Mouse (Mus musculus) neural tube, embryonic 15.5 days (tissue): Measurements from ENCODE around the gene Ptp4a2. TPM values are rescaled to one million over a fixed set of nuclear protein-coding genes. Genes with fewer than 3 reads are reported as not detected.
A peak's percentile ranks its signal among the peaks of the same experiment; 100 is the strongest.
"Not testable (repeated sequence)": the region's sequence is repeated elsewhere in the genome, so short reads cannot be mapped to it uniquely, and the experiment has no call there.

Experiments used
- ATAC-seq: fragments of 200-750 bp; cut with Nextera tagmentation; 2 replicates; pipeline ENCODE4 v1.8.0; 2017; ENCODE audit warnings: mild to moderate bottlenecking, moderate TSS enrichment, moderate library complexity; ENCODE audit not compliant: low FRiP score
- H3K27ac ChIP-seq: fragments of 300-500 bp; sonication (generic); replicated peaks from 2 replicates; pipeline ENCODE4 v1.5.1; 2015; ENCODE audit warnings: mild to moderate bottlenecking, inconsistent platforms
- H3K27me3 ChIP-seq: fragments of 300-500 bp; sonication (generic); replicated peaks from 2 replicates; pipeline ENCODE4 v1.6.1; 2015; ENCODE audit warnings: inconsistent platforms
- H3K36me3 ChIP-seq: fragments of 300-500 bp; sonication (generic); 2 replicates; pipeline ENCODE4 v1.6.1; 2015; ENCODE audit warnings: inconsistent platforms
- H3K4me1 ChIP-seq: fragments of 300-500 bp; sonication (generic); 2 replicates; pipeline ENCODE4 v1.6.1; 2015; ENCODE audit warnings: inconsistent platforms
- H3K4me2 ChIP-seq: fragments of 300-500 bp; sonication (generic); 2 replicates; pipeline ENCODE4 v1.6.1; 2015; ENCODE audit warnings: inconsistent platforms, mild to moderate bottlenecking, moderate library complexity
- H3K4me3 ChIP-seq: fragments of 300-500 bp; sonication (generic); replicated peaks from 2 replicates; pipeline ENCODE4 v1.5.1; 2015; ENCODE audit warnings: mild to moderate bottlenecking, inconsistent platforms
- H3K9ac ChIP-seq: fragments of 300-500 bp; sonication (generic); replicated peaks from 2 replicates; pipeline ENCODE4 v1.6.1; 2015; ENCODE audit warnings: mild to moderate bottlenecking, inconsistent platforms
- H3K9me3 ChIP-seq: fragments of 300-500 bp; sonication (generic); replicated peaks from 2 replicates; pipeline ENCODE4 v1.6.1; 2016; ENCODE audit warnings: inconsistent platforms
- WGBS: fragments of 180-500 bp; shearing (Covaris S2); methylation state at CpG from one replicate; pipeline ENCODE4 v1.1.7; 2015; ENCODE audit warnings: mixed read lengths; 5-methylcytosine and 5-hydroxymethylcytosine counted together
- polyA plus RNA-seq: library from polyadenylated mRNA; unstranded; fragments of >200 nt; fragmentation: Nextera tagmentation; extraction: Ambion mirVana; gene quantifications from 2 replicates; pipeline ENCODE4 v1.2.1, GENCODE M21; 2015

Ptp4a2 gene
- polyA plus RNA-seq = 217 and 247 TPM in 2 replicates

DNA sequence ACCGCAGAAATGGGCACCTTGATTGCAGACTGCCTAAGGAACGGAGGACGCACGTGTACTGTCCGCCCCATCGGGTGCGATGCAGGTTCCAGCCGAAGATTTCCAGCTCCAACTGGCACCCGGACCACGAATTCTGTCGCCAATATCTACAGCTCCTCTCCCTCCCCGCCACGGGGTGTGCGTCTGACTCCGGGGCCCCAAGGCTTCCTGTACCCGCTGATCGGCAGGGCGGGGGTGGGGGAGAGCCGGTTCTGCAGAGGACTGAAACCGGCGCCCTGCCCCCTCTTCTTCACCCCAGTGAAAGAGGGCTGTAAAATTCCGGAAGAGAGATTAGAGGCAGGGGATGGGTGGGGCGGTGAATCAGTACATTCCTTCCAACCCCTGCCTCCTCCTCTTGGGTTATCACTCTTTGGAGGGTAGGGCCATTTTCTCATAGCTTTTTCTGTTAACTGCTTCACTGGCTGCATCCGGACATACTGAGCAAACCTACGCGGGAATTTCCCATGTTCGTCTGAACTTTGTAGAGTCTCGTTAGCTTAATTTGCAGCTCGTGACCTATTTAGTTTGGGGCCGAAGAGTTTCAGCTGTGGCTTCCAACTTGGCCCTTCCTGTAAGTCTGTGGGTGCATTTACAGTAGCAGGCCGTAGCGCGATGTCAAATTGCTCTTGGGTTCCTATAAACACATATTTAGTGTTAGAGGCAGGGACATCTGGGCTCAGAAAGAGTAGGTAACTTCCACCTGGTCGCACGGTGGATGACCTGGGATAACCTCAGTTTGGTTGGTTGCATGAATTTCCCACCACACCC lies at the start of gene Ptp4a2:
Gene Ptp4a2, plus strand, starts transcription at position 422 of the 807 bp plus-strand sequence.
- Histone ChIP-seq H3K27ac (no peak within 1 kb of the TSS), H3K27me3 (peaks cover 5% of the 10 kb centered on the region), H3K4me1 (peaks cover 8% of the 10 kb centered on the region), H3K36me3 (no peaks in the 10 kb centered on the region), H3K9ac (peak within 1 kb of the TSS; percentile 34; the same call in 1 of the 2 replicates), H3K9me3 (no peaks in the 10 kb centered on the region), H3K4me2 (peak within 1 kb of the TSS; percentile 64), H3K4me3 (peak within 1 kb of the TSS; percentile 38)
- WGBS = 9% methylated on average over 35 of the region's 35 CpGs
- no peak for ATAC-seq

DNA sequence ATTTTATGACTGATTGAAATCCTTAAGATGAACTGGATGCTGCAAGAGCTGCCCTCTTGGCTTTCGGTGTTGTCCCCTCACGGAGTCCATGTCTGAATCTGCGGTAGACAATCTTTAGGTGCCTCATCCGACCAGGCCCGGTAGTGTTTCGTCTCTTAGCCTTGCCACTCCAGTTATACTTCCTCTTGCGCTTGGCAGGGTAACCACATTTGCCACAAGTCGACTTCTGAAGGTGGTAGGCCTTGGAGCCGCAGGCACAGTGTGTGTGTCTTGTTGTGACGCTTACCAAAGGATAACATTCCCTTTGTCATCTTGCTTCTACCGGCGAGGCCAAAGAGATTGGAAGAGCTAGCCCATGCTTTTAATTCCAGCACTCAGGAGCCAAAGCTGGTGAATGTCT lies 49.4 kb upstream of the Ptp4a2 start:
- H3K27me3 ChIP-seq = no peaks in the 10 kb centered on the region
- H3K27ac ChIP-seq = no peak overlapping the region
- no peak for ATAC-seq
- H3K4me1 ChIP-seq = no peaks in the 10 kb centered on the region
- no peaks in the 10 kb centered on the region for H3K36me3 ChIP-seq
- WGBS = 94% methylated on average over 12 of the region's 12 CpGs
- no peak overlapping the region for H3K9ac ChIP-seq
- no peaks in the 10 kb centered on the region for H3K9me3 ChIP-seq
- no peak overlapping the region for H3K4me2 ChIP-seq
- H3K4me3 ChIP-seq = no peak overlapping the region

DNA sequence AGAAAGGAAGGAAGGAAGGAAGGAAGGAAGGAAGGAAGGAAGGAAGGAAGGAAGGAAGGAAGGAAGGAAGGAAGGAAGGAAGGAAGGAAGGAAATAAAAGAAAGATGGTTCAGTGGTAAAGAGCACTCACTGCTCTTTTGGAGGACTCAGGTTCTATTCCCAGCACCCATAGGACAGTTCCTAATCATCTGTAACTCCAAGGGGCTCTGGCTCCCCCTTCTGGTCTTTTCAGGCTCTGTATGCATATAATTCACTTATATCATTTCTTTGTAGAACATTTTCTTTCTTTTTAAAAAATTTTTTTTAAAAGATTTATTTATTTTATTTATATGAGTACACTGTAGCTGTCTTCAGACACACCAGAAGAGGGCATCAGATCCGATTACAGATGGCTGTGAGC lies 48.5 kb upstream of the Ptp4a2 start:
- not testable (repeated sequence) for H3K27ac ChIP-seq, H3K9me3 ChIP-seq, H3K4me3 ChIP-seq, H3K9ac ChIP-seq, H3K4me1 ChIP-seq, H3K36me3 ChIP-seq, ATAC-seq, H3K27me3 ChIP-seq, H3K4me2 ChIP-seq
- 89% methylated on average over 1 of the region's 1 CpGs for WGBS

DNA sequence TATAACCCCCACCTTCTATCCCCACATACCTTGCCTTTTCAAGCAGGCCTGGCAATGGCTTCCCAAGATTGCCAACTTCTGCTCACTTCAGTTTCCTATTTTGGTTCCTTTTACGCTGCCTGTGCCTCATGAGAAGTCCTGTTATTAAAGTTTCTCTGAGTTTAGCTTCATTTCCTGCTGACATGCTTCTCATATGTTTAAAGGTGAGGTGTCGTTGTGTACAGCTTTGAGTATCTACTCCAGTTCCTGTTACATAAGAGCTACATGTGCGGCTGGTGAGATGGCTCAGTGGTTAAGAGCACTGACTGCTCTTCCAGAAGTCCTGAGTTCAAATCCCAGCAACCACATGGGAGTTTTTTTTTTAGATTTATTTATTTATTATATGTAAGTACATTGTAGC lies 45.7 kb upstream of the Ptp4a2 start:
- no peaks in the 10 kb centered on the region for H3K9me3 ChIP-seq
- no peaks in the 10 kb centered on the region for H3K36me3 ChIP-seq
- H3K27me3 ChIP-seq = no peaks in the 10 kb centered on the region
- H3K4me3 ChIP-seq = no peak overlapping the region
- no peak overlapping the region for H3K4me2 ChIP-seq
- no peak overlapping the region for H3K9ac ChIP-seq
- no peaks in the 10 kb centered on the region for H3K4me1 ChIP-seq
- ATAC-seq = no peak
- H3K27ac ChIP-seq = no peak overlapping the region
- WGBS = 88% methylated on average over 3 of the region's 3 CpGs

DNA sequence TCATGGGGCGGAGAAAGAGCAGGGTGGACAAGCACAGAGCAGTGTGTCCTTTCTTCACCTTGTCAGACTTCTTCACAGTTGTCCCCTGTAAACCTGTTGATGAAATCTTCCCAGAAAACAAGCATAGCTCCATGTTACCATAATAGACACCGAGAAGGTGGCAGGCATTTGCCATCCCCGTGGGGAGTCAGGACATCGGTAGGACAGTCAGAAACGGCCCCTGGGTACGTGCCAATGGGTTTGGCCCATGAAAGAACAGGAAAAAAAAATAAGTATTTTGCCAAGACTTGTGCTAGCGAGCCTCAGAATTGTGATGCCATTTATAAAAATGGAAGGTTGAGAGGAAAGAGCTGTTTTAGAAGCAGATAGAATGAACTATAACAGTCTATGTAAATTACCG lies 43.2 kb upstream of the Ptp4a2 start:
- Histone ChIP-seq H3K9ac (no peak overlapping the region), H3K9me3 (no peaks in the 10 kb centered on the region), H3K4me1 (peaks cover 17% of the 10 kb centered on the region), H3K4me3 (no peak overlapping the region), H3K27me3 (no peaks in the 10 kb centered on the region), H3K27ac (no peak overlapping the region), H3K36me3 (no peaks in the 10 kb centered on the region), H3K4me2 (no peak overlapping the region)
- no peak for ATAC-seq
- 78% methylated on average over 8 of the region's 8 CpGs for WGBS

DNA sequence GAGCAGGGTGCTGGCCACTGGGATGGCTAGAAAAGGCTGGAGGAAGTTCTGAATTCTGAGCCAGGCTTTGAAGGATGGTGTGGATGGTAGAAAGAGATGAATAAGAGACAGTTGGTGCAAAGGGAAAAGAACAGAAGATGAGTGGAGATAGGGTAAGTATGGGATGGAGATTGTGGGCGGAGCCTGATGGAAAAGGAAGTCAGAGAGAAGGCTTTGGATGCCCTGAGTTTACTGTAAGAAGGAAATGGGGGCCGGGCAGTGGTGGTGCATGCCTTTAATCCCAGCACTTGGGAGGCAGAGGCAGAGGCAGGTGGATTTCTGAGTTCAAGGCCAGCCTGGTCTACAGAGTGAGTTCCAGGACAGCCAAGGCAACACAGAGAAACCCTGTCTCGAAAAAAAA lies 42.3 kb upstream of the Ptp4a2 start:
- not testable (repeated sequence) for H3K9me3 ChIP-seq, H3K27ac ChIP-seq, H3K36me3 ChIP-seq, H3K4me3 ChIP-seq, ATAC-seq, H3K4me2 ChIP-seq, H3K27me3 ChIP-seq, H3K9ac ChIP-seq
- WGBS = 88% methylated on average over 3 of the region's 3 CpGs
- peaks cover 17% of the 10 kb centered on the region for H3K4me1 ChIP-seq

DNA sequence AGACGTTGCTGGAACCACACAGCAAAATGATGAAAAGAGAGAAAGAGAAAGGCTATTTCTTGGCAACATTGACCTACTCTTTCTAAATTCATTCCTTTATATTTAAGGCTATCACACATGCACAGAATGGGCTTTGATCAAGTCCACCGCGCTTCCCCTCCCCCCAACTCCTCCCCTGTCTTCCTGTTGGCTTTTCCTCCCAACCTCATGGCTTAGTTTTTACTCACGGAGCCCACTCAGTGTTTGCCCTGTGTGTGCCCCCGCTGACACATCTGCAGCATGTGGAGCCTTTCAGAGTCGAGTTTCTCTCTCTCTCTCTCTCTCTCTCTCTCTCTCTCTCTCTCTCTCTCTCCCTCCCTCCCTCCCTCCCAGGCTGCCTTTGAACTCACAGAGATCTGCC lies 40.4 kb upstream of the Ptp4a2 start:
- peaks cover 24% of the 10 kb centered on the region for H3K4me1 ChIP-seq
- no peak overlapping the region for H3K9ac ChIP-seq
- no peaks in the 10 kb centered on the region for H3K9me3 ChIP-seq
- H3K27me3 ChIP-seq = no peaks in the 10 kb centered on the region
- ATAC-seq = no peak
- no peak overlapping the region for H3K4me3 ChIP-seq
- WGBS = 67% methylated on average over 6 of the region's 6 CpGs
- no peak overlapping the region for H3K4me2 ChIP-seq
- H3K36me3 ChIP-seq = no peaks in the 10 kb centered on the region
- H3K27ac ChIP-seq = no peak overlapping the region

DNA sequence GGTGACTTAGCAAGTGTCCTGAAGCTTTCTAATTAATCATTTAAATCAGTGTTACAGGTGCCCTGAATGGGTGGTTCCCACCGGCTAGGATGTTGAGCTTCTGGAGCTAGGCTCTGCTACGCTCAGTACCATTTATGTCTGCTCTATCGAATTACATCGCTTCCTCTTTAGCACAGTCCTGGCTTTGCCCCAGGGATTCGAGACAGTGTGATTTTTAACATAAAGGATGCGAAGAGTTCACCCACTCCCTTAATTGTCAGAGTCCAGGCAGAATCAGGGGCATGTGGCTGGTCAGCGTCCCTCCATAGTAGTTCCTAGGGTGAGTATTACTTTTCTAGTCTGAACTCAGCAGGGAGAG lies 39.7 kb upstream of the Ptp4a2 start:
- Histone ChIP-seq H3K4me3 (0 out of 2 replicates have a peak overlapping the region, but pooled peaks have one; percentile 2), H3K9ac (no peak overlapping the region)
- WGBS = 26% methylated on average over 7 of the region's 7 CpGs

DNA sequence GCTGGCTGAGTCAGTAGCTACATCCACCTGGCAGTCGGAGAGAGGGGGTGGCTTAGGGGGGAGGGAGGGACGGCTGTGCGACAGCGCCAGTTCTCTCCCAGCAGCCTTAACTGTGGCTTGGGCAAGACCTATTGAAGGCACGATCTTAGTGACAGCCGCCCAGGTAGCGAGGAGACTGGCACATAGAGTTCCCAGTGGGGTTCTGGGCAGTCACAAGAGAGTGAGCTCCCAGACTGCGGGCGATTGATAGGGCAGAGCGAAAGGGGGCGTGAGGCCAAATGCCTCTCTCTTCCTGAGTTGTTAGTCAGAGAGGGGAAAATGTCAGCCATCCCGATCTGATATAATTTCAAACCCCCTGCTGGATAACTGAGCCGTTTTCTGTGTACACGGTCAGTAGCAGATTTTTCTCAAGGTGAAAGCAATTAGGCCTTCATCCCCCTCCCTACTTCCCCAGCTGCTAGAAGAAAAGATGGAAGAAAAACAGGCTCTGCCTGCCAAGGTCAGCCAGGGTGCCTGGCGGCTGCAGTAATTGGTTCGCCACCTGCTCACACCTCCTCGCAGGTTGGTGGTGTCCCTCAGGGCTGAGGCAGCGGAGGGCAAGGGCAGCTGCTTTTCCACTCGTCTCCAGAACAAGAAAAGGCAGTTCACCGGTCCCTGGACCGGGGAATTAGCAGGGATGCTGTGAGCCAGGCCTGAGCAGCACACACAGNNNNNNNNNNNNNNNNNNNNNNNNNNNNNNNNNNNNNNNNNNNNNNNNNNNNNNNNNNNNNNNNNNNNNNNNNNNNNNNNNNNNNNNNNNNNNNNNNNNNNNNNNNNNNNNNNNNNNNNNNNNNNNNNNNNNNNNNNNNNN lies 39.1 kb upstream of the Ptp4a2 start:
- Histone ChIP-seq H3K27me3 (no peaks in the 10 kb centered on the region), H3K4me2 (peak overlapping the region; percentile 34), H3K27ac (peak overlapping the region; percentile 61), H3K4me1 (peaks cover 27% of the 10 kb centered on the region), H3K9ac (no peak overlapping the region), H3K4me3 (0 out of 2 replicates have a peak overlapping the region, but pooled peaks have one; percentile 2), H3K36me3 (no peaks in the 10 kb centered on the region), H3K9me3 (no peaks in the 10 kb centered on the region)
- no peak; the same call in 1 of the 2 replicates for ATAC-seq
- WGBS = 3% methylated on average over 21 of the region's 21 CpGs

More for the DNA sequence above, 39.7 kb upstream of the Ptp4a2 start:
- no peak for ATAC-seq
- no peaks in the 10 kb centered on the region for H3K27me3 ChIP-seq
- peaks cover 27% of the 10 kb centered on the region for H3K4me1 ChIP-seq
- H3K36me3 ChIP-seq = no peaks in the 10 kb centered on the region
- H3K27ac ChIP-seq = peak overlapping the region; percentile 61; the same call in 1 of the 2 replicates
- H3K4me2 ChIP-seq = peak overlapping the region; percentile 34
- no peaks in the 10 kb centered on the region for H3K9me3 ChIP-seq

DNA sequence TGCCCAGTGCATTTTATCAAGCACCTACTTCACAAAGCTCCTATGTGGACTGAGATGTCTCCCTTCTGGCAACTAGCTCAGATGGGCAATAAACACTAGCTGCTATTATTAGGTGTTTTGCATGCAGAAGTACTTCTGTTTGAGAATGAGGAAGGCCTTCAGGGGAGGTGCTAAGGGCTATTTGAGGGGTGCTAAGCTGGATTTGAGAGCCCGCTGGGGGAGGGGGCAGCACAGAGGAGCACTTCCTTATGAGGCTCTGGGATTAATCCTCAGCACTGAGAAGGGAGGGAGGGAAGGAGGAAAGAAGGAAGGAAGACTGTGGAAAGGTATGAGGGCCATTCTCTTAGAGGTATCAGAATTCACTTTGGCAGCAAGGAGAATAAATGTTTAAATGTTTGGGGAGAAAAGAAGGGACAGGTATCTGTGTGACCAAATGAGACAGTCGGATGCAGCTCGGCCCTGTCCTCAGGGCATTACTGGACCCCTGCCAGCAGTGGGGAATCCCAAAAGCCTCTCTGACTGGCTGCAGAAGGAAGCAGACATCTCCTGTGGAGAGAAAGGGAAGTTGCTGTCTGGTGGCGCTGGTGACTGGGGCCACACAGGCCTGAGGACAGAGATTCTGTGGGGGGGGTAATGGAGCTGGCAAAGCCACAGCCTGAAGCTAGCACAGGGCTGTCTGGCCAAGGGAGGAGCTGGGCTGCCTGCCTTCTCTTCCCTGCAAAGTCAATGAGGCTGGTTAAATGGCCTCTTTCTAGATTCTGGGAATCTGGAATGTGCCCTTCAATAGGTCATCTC lies 28.9 kb upstream of the Ptp4a2 start:
- ATAC-seq = no peak; the same call in 1 of the 2 replicates
- H3K9me3 ChIP-seq = no peaks in the 10 kb centered on the region
- H3K27ac ChIP-seq = peak overlapping the region; percentile 48; the same call in 1 of the 2 replicates
- H3K27me3 ChIP-seq = no peaks in the 10 kb centered on the region
- no peak overlapping the region for H3K4me2 ChIP-seq
- 20% methylated on average over 4 of the region's 4 CpGs for WGBS
- H3K4me1 ChIP-seq = peaks cover 17% of the 10 kb centered on the region
- no peaks in the 10 kb centered on the region for H3K36me3 ChIP-seq
- 0 out of 2 replicates have a peak overlapping the region, but pooled peaks have one; percentile 1 for H3K9ac ChIP-seq
- H3K4me3 ChIP-seq = no peak overlapping the region

DNA sequence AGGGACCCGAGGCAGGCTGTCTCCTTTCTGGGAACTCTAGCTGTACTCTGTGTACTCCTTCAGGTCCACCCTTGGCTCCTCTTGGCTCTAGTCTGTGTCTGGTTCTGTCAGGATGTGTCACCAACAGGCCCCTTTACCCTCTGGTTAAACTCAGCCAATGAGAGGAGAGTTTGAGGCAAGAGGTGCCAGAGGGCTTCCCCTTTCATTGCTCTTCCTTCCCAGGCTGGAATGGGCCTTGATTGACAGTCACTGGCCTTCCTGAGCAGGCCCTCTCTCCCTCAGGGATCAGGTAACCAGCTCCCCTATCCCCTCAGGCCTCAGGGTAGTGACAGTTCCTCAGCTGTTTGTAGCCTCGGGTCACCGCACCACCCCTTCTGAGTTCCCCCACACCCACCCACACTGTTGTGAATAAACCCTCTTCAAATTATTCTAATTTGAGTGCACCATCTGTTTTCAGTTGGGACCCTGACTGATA lies 28.1 kb upstream of the Ptp4a2 start:
- Histone ChIP-seq H3K27ac (0 out of 2 replicates have a peak overlapping the region, but pooled peaks have one; percentile 48), H3K27me3 (no peaks in the 10 kb centered on the region), H3K4me3 (no peak overlapping the region), H3K36me3 (no peaks in the 10 kb centered on the region), H3K9me3 (no peaks in the 10 kb centered on the region), H3K4me2 (no peak overlapping the region), H3K9ac (0 out of 2 replicates have a peak overlapping the region, but pooled peaks have one; percentile 1), H3K4me1 (peaks cover 17% of the 10 kb centered on the region)
- ATAC-seq = no peak
- 32% methylated on average over 3 of the region's 3 CpGs for WGBS
